Mouse (Mus musculus) heart, postnatal 25 days (tissue): ENCODE measurements around the gene Psmd6. TPM values are rescaled to one million over a fixed set of nuclear protein-coding genes. Genes with fewer than 3 reads are reported as not detected.

ENCODE experiments used
- DNase-seq: peaks from one replicate; pipeline ENCODE4 v3.0.0; 2022; ENCODE audit warnings: low spot score
- intact Hi-C: fragments of 180-260 bp; cut with DNase I; formaldehyde crosslinking; loops from one replicate; pipeline ENCODE4 v1.15.1; 2025
- total RNA-seq, 2 experiments: library from RNA; stranded (reverse); gene quantifications; 2 replicates each; pipeline ENCODE4 v1.2.3; 2021

The Psmd6 gene
- total RNA-seq, 2 experiments from 2014 or later: 78.7 to 84.2 TPM

GRCm38 (mm10) chr14:14066241-14066640 is 54.5 kb downstream of the Psmd6 start:
- intact Hi-C loops: no loop called here
- DNase-seq: no peak

GRCm38 (mm10) chr14:14065142-14065498 is 55.7 kb downstream of the Psmd6 start:
- DNase-seq: no peak
- intact Hi-C loops: no loop called here

- no peak for DNase-seq
Observed at GRCm38 (mm10) chr14:14064486-14065141, 56.2 kb downstream of the Psmd6 start.

GRCm38 (mm10) chr14:14063382-14063781 is 57.4 kb downstream of the Psmd6 start:
- DNase-seq: no peak
- intact Hi-C loops: no loop called here

More at GRCm38 (mm10) chr14:14064486-14065141, 56.2 kb downstream of the Psmd6 start:
- intact Hi-C loops: no loop called here

- DNase-seq: no peak
- intact Hi-C loops: no loop called here
Observed at GRCm38 (mm10) chr14:14062531-14063245, 58.1 kb downstream of the Psmd6 start.

Other genes starting within 250 kb of the Psmd6 start
- not detected for gene Gm281, start 206.5 kb downstream of the Psmd6 start, total RNA-seq
- 10 to 100 TPM; 14.7 to 19.0 TPM for gene Atxn7, start 159.5 kb downstream of the Psmd6 start, total RNA-seq
- 10 to 100 TPM; 87.7 to 96.3 TPM for gene Thoc7, start 159.1 kb downstream of the Psmd6 start, total RNA-seq
- not detected for gene Olfr720, start 65.9 kb upstream of the Psmd6 start, total RNA-seq
- not detected for gene Olfr31, start 201.8 kb upstream of the Psmd6 start, total RNA-seq
- gene Il3ra, start 225.3 kb upstream of the Psmd6 start, total RNA-seq: 1 to 10 TPM; 4.1 to 4.8 TPM